ENCODE assay signal across 8 mouse cellular contexts in genomic region chr14:103816637-103817308, GRCm38 (mm10). TPM values are rescaled to one million over a fixed set of nuclear protein-coding genes. Genes with fewer than 3 reads are reported as not detected.
DNase-seq lines count a peak whose midpoint lies in the region; ATAC-seq and TF ChIP-seq lines count a peak whose summit lies in the region.
"Had no signal": no experiment of that assay in that cellular context is flagged by ENCODE, and none has a peak within 500 bp of the region (broad histone marks: within the 10 kb centered on the region; RNA-seq: fewer than 3 reads in every experiment).

No protein-coding gene starts in this region.

- no peak overlapping the region for H3K4me3 ChIP-seq in intestine, postnatal 0 days (ENCODE audit: low read depth, low read length)
- no peak overlapping the region for H3K4me3 ChIP-seq in midbrain, embryonic 16.5 days (ENCODE audit: low read depth, low read length)
- H3K4me3 ChIP-seq: hindbrain, embryonic 15.5 days had no signal

- DNase-seq in adrenal gland, postnatal 10 days = peak; percentile 15
- DNase-seq in lung, postnatal 10 days = peak; percentile 56
- no peak for DNase-seq in retina, embryonic 14.5 days (ENCODE audit: low spot score)
- no peak for DNase-seq in gastrocnemius, postnatal 36 days

- 60% methylated on average over 25 of the region's 25 CpGs for WGBS in intestine, postnatal 0 days
- 88% methylated on average over 25 of the region's 25 CpGs for WGBS in midbrain, embryonic 16.5 days

- H3K9me3 ChIP-seq in intestine, postnatal 0 days (ENCODE audit: control insufficient read depth) = no peaks in the 10 kb centered on the region
- H3K9me3 ChIP-seq in midbrain, embryonic 16.5 days (replicated peaks; ENCODE audit: control insufficient read depth, low read length, poor library complexity, severe bottlenecking) = no peaks in the 10 kb centered on the region
- H3K9me3 ChIP-seq: hindbrain, embryonic 15.5 days had no signal

- no peak for TF ChIP-seq CTCF in intestine, postnatal 0 days (IDR thresholded peaks at IDR 0.05; ENCODE audit: low read depth)

- no peaks in the 10 kb centered on the region; the same call in none of the 2 replicates for H3K36me3 ChIP-seq in intestine, postnatal 0 days (ENCODE audit: control insufficient read depth, insufficient read depth)
- no peaks in the 10 kb centered on the region for H3K36me3 ChIP-seq in midbrain, embryonic 16.5 days (ENCODE audit: control insufficient read depth, insufficient read depth, low read length)
- H3K36me3 ChIP-seq: hindbrain, embryonic 15.5 days had no signal

- peak overlapping the region; percentile 41 for H3K4me2 ChIP-seq in intestine, postnatal 0 days (replicated peaks; ENCODE audit: low read depth)
- no peak overlapping the region for H3K4me2 ChIP-seq in midbrain, embryonic 16.5 days (ENCODE audit: low read length)

- intact Hi-C loops in gastrocnemius, postnatal 36 days (cut with DNase I) = no loop called here

- no peaks in the 10 kb centered on the region for H3K27me3 ChIP-seq in intestine, postnatal 0 days (replicated peaks; ENCODE audit: control insufficient read depth, insufficient read depth, low read length)
- no peaks in the 10 kb centered on the region for H3K27me3 ChIP-seq in midbrain, embryonic 16.5 days (ENCODE audit: control insufficient read depth, insufficient read depth, low read depth, low read length)
- H3K27me3 ChIP-seq: hindbrain, embryonic 15.5 days had no signal

- peak; percentile 56 for ATAC-seq in common myeloid progenitor, adult 5-6 weeks (replicated peaks; ENCODE audit: low read depth, poor library complexity, severe bottlenecking)
- ATAC-seq in intestine, postnatal 0 days = no peak
- ATAC-seq in midbrain, embryonic 16.5 days = no peak

- no peak overlapping the region for H3K27ac ChIP-seq in intestine, postnatal 0 days (ENCODE audit: low read depth, low read length)
- H3K27ac ChIP-seq in midbrain, embryonic 16.5 days (ENCODE audit: low read length) = no peak overlapping the region
- H3K27ac ChIP-seq: hindbrain, embryonic 15.5 days had no signal

- no peak overlapping the region for H3K9ac ChIP-seq in intestine, postnatal 0 days (ENCODE audit: low read depth, low read length)
- H3K9ac ChIP-seq in midbrain, embryonic 16.5 days (ENCODE audit: low read depth, low read length) = no peak overlapping the region
- H3K9ac ChIP-seq: hindbrain, embryonic 15.5 days had no signal

- H3K4me1 ChIP-seq in intestine, postnatal 0 days (replicated peaks; ENCODE audit: control insufficient read depth, insufficient read depth, low read length) = no peaks in the 10 kb centered on the region
- no peaks in the 10 kb centered on the region for H3K4me1 ChIP-seq in midbrain, embryonic 16.5 days (ENCODE audit: control insufficient read depth, insufficient read depth, low read length)
- H3K4me1 ChIP-seq: hindbrain, embryonic 15.5 days had no signal

RNA-seq across cellular contexts. Expression of gene Ednrb, which starts 27.4 kb away (rescaled TPM):
- total RNA-seq in adrenal gland, postnatal 10 days (2021) = 10 to 100 TPM; 48.5 to 52.9 TPM
- total RNA-seq in common myeloid progenitor, adult 5-6 weeks (2017) = 0.23 TPM in 1 of 2 replicates, not detected in the other
- polyA plus RNA-seq in intestine, postnatal 0 days (2015; fragmentation: Nextera tagmentation; extraction: Ambion mirVana) = 70.5 and 74.2 TPM in 2 replicates
- 1 to 10 TPM; 7.2 to 7.9 TPM for total RNA-seq in gastrocnemius, postnatal 36 days (2021)
- polyA plus RNA-seq in midbrain, embryonic 16.5 days (2015; fragmentation: Nextera tagmentation; extraction: Ambion mirVana) = 81.5 and 114 TPM in 2 replicates

Comparison
In these comparisons a context has a peak if more than half of its experiments do, and no peak if none do; other contexts are left out.
1. DNase-seq: peak in adrenal gland, postnatal 10 days (single experiment) and lung, postnatal 10 days (single experiment); none in retina, embryonic 14.5 days (single experiment) and gastrocnemius, postnatal 36 days (0 of 2).
2. RNA of gene Ednrb, which starts 27.4 kb away (total RNA-seq): 48.5 to 52.9 TPM in adrenal gland, postnatal 10 days; 7.2 to 7.9 TPM in gastrocnemius, postnatal 36 days and 0.23 TPM in common myeloid progenitor, adult 5-6 weeks; every median in the first group is over 4 times any median in the second.